Mouse (Mus musculus): ENCODE data around the gene Aacs. TPM values are rescaled to one million over a fixed set of nuclear protein-coding genes. Genes with fewer than 3 reads are reported as not detected.

The Aacs gene
- total and polyA plus RNA-seq, 3 experiments: 21.3 to 48.8 (median 39.8) TPM

GRCm38 (mm10) chr5:125532545-125533224 is 57.1 kb downstream of the Aacs start:
- in situ Hi-C loops (cut with MboI; ENCODE audit: low pct_ligation_motif_present, low pct_unique_long_range_greater_than_20kb, low sequenced_read_pairs) (no loop called here), dilution Hi-C loops (cut with MboI; ENCODE audit: extremely low pct_ligation_motif_present, extremely low pct_unique_long_range_greater_than_20kb, low sequenced_read_pairs) (no loop called here)
- Histone ChIP-seq H3K36me3 (replicated peaks in 1 of 2; ENCODE audit: control insufficient read depth in 1 of 2, insufficient read depth in 1 of 2, low read length in 1 of 2) (no peaks in the 10 kb centered on the region), H3K4me3 (replicated peaks in 1 of 3; ENCODE audit: low read depth in 2 of 3, low read length in 2 of 3, poor library complexity in 1 of 3) (no peak overlapping the region), H3K27ac (ENCODE audit: insufficient read depth, low read depth) (no peak overlapping the region), H3K79me2 (replicated peaks; ENCODE audit: control insufficient read depth, extremely low read depth, insufficient read depth, poor library complexity, severe bottlenecking) (no peaks in the 10 kb centered on the region), H3K4me2 (ENCODE audit: insufficient read depth, low read depth, poor library complexity, severe bottlenecking) (no peak overlapping the region), H3K4me1 (ENCODE audit: control insufficient read depth in 1 of 2, insufficient read depth in 2 of 2) (peaks cover 12 to 30% of the 10 kb centered on the region in 2 experiments), H3K27me3 (replicated peaks) (peaks cover 55% of the 10 kb centered on the region), H3K9me3 (replicated peaks; ENCODE audit: low read length) (peaks cover 26% of the 10 kb centered on the region), H3K9ac (ENCODE audit: insufficient read depth, low read depth) (no peak overlapping the region)
- DNase-seq (ENCODE audit: extremely low read depth): no peak
- TF ChIP-seq NELFE (IDR thresholded peaks at IDR 0.05; ENCODE audit: low read depth, low read length) (no peak), MAZ (IDR thresholded peaks at IDR 0.05; ENCODE audit: low read depth, low read length) (no peak), MYC (IDR thresholded peaks at IDR 0.05; ENCODE audit: low read depth, low read length) (no peak), SMC3 (IDR thresholded peaks at IDR 0.05; ENCODE audit: low read depth, low read length) (no peak), MXI1 (IDR thresholded peaks at IDR 0.05; ENCODE audit: low read depth, low read length) (no peak), GABPA (IDR thresholded peaks at IDR 0.05; ENCODE audit: insufficient replicate concordance, low read depth, low read length) (no peak), POLR2A (IDR thresholded peaks at IDR 0.05; ENCODE audit: low read depth, low read length) (no peak), MAFK (IDR thresholded peaks at IDR 0.05; ENCODE audit: insufficient replicate concordance, low read length) (no peak), SIN3A (IDR thresholded peaks at IDR 0.05; ENCODE audit: low read length) (no peak), USF2 (conservative IDR thresholded peaks at IDR 0.05; ENCODE audit: low read depth, low read length) (no peak), RCOR1 (conservative IDR thresholded peaks at IDR 0.05; ENCODE audit: low read depth, low read length) (no peak), MAX (IDR thresholded peaks at IDR 0.05; ENCODE audit: low read length) (no peak), ZC3H11A (IDR thresholded peaks at IDR 0.05; ENCODE audit: low read depth, low read length) (no peak), ZNF384 (IDR thresholded peaks at IDR 0.05; ENCODE audit: low read depth, low read length) (no peak)

- dilution Hi-C loops (cut with MboI; ENCODE audit: extremely low pct_ligation_motif_present, extremely low pct_unique_long_range_greater_than_20kb, low sequenced_read_pairs) (no loop called here), in situ Hi-C loops (cut with MboI; ENCODE audit: low pct_ligation_motif_present, low pct_unique_long_range_greater_than_20kb, low sequenced_read_pairs) (no loop called here)
- peaks cover 26% of the 10 kb centered on the region for H3K9me3 ChIP-seq (replicated peaks; ENCODE audit: low read length)
- no peaks in the 10 kb centered on the region for H3K36me3 ChIP-seq (replicated peaks in 1 of 2; ENCODE audit: control insufficient read depth in 1 of 2, insufficient read depth in 1 of 2, low read length in 1 of 2)
- no peak for TF ChIP-seq ZC3H11A (IDR thresholded peaks at IDR 0.05; ENCODE audit: low read depth, low read length)
- TF ChIP-seq UBTF (IDR thresholded peaks at IDR 0.05; ENCODE audit: low read depth, low read length): no peak
- TF ChIP-seq MXI1 (IDR thresholded peaks at IDR 0.05; ENCODE audit: low read depth, low read length): no peak
- no peak for TF ChIP-seq GABPA (IDR thresholded peaks at IDR 0.05; ENCODE audit: insufficient replicate concordance, low read depth, low read length)
- no peak for TF ChIP-seq EP300 (IDR thresholded peaks at IDR 0.05; ENCODE audit: low read length)
- TF ChIP-seq USF1 (IDR thresholded peaks at IDR 0.05; ENCODE audit: low read depth, low read length): no peak
- TF ChIP-seq RAD21 (IDR thresholded peaks at IDR 0.05; ENCODE audit: low read depth, low read length): no peak
- TF ChIP-seq HCFC1 (IDR thresholded peaks at IDR 0.05; ENCODE audit: low read depth, low read length): no peak
- TF ChIP-seq BHLHE40 (IDR thresholded peaks at IDR 0.05; ENCODE audit: low read depth, low read length): no peak
- TF ChIP-seq RCOR1 (conservative IDR thresholded peaks at IDR 0.05; ENCODE audit: low read depth, low read length): no peak
- TF ChIP-seq E2F4 (IDR thresholded peaks at IDR 0.05; ENCODE audit: insufficient replicate concordance, low read depth, low read length): no peak
- no peak for TF ChIP-seq USF2 (conservative IDR thresholded peaks at IDR 0.05; ENCODE audit: low read depth, low read length)
- no peak overlapping the region for H3K4me2 ChIP-seq (ENCODE audit: insufficient read depth, low read depth, poor library complexity, severe bottlenecking)
- peaks cover 12 to 30% of the 10 kb centered on the region in 2 experiments for H3K4me1 ChIP-seq (ENCODE audit: control insufficient read depth in 1 of 2, insufficient read depth in 2 of 2)
- peaks cover 56% of the 10 kb centered on the region for H3K27me3 ChIP-seq (replicated peaks)
- no peak for DNase-seq (ENCODE audit: extremely low read depth)
- no peak overlapping the region for H3K27ac ChIP-seq (ENCODE audit: insufficient read depth, low read depth)
- H3K79me2 ChIP-seq (replicated peaks; ENCODE audit: control insufficient read depth, extremely low read depth, insufficient read depth, poor library complexity, severe bottlenecking): no peaks in the 10 kb centered on the region
- H3K9ac ChIP-seq (ENCODE audit: insufficient read depth, low read depth): no peak overlapping the region
- no peak overlapping the region for H3K4me3 ChIP-seq (replicated peaks in 1 of 3; ENCODE audit: low read depth in 2 of 3, low read length in 2 of 3, poor library complexity in 1 of 3)
Measured at GRCm38 (mm10) chr5:125533225-125533900, 57.7 kb downstream of the Aacs start.
